Mouse (Mus musculus) liver, embryonic 14.5 days (tissue): ENCODE data around the gene Cd86. TPM values are rescaled to one million over a fixed set of nuclear protein-coding genes. Genes with fewer than 3 reads are reported as not detected.

Experiments used
- ATAC-seq: fragments of 200-750 bp; cut with Nextera tagmentation; 2 replicates; pipeline ENCODE4 v1.8.0; 2017; ENCODE audit warnings: moderate number of reproducible peaks, mild to moderate bottlenecking, moderate library complexity; ENCODE audit not compliant: insufficient read depth
- DNase-seq, 3 experiments: peaks; one replicate each; pipeline ENCODE4 v3.0.0-alpha.2; 2012 to 2013; ENCODE audit warnings: low read depth in 3 of 3, low spot score in 3 of 3
- H3K27ac ChIP-seq: fragments of 300-500 bp; sonication (generic); 2 replicates; pipeline ENCODE4 v1.5.1; 2014; ENCODE audit warnings: moderate library complexity, mild to moderate bottlenecking, control low read depth, inconsistent platforms
- H3K27me3 ChIP-seq: fragments of 300-500 bp; sonication (generic); 2 replicates; pipeline ENCODE4 v1.6.1; 2014; ENCODE audit warnings: mild to moderate bottlenecking, low read length, moderate library complexity; ENCODE audit not compliant: control insufficient read depth, insufficient read depth
- H3K36me3 ChIP-seq: fragments of 300-500 bp; sonication (generic); replicated peaks from 2 replicates; pipeline ENCODE4 v1.6.1; 2014; ENCODE audit warnings: low read depth; ENCODE audit not compliant: control insufficient read depth, insufficient read depth
- H3K4me1 ChIP-seq, 2 experiments: fragments of 200-500 bp in 1 of 2; fragments of 300-500 bp in 1 of 2; sonication (generic) in 1 of 2; replicated peaks; 2 replicates each; pipeline ENCODE4 v1.6.1; 2012 to 2014; ENCODE audit warnings: antibody characterized with exemption in 1 of 2, inconsistent platforms in 1 of 2, low read length in 1 of 2; ENCODE audit not compliant: control insufficient read depth in 2 of 2, insufficient read depth in 2 of 2
- H3K4me2 ChIP-seq: fragments of 300-500 bp; sonication (generic); 2 replicates; pipeline ENCODE4 v1.6.1; 2014; ENCODE audit warnings: low read depth, mild to moderate bottlenecking, control low read depth, moderate library complexity
- H3K4me3 ChIP-seq, 2 experiments: fragments of 200-500 bp in 1 of 2; fragments of 300-500 bp in 1 of 2; sonication (generic) in 1 of 2; 2 replicates each; pipeline ENCODE4 v1.5.1; 2012 to 2014; ENCODE audit warnings: low read depth in 2 of 2, low read length in 2 of 2, mild to moderate bottlenecking in 2 of 2, control low read depth in 1 of 2, inconsistent platforms in 1 of 2, moderate library complexity in 1 of 2; ENCODE audit not compliant: insufficient read depth in 1 of 2
- H3K9ac ChIP-seq: fragments of 300-500 bp; sonication (generic); replicated peaks from 2 replicates; pipeline ENCODE4 v1.6.1; 2014; ENCODE audit warnings: mild to moderate bottlenecking, control low read depth, moderate library complexity
- H3K9me3 ChIP-seq: fragments of 300-500 bp; sonication (generic); 2 replicates; pipeline ENCODE4 v1.6.1; 2016; ENCODE audit warnings: low read length, mixed read lengths; ENCODE audit not compliant: control insufficient read depth
- CTCF ChIP-seq: IDR thresholded peaks from 2 replicates; pipeline ENCODE4 v1.5.1; 2016; ENCODE audit warnings: antibody characterized with exemption, low read depth, control low read depth
- EP300 ChIP-seq: IDR thresholded peaks from 2 replicates; pipeline ENCODE4 v1.6.1; 2016; ENCODE audit warnings: antibody characterized with exemption, low read depth
- WGBS: fragments of 180-500 bp; shearing (Covaris S2); extraction: QIAGEN DNeasy Blood & Tissue Kit; methylation state at CpG from one replicate; pipeline ENCODE4 v1.1.7; 2014; ENCODE audit not compliant: insufficient replicate concordance; 5-methylcytosine and 5-hydroxymethylcytosine counted together
- polyA plus RNA-seq, 2 experiments: library from polyadenylated mRNA; depleted of rRNA in 1 of 2; stranded (reverse) in 1 of 2; unstranded in 1 of 2; fragments of >200 nt; fragmentation: Nextera tagmentation in 1 of 2; extraction: Ambion mirVana in 1 of 2; gene quantifications; 2 replicates each; pipeline versions ENCODE4 v1.2.1 to v1.2.3; 2012 to 2014

Cd86 gene
- polyA plus RNA-seq, 2 experiments: 4.8 to 7.7 TPM

DNA sequence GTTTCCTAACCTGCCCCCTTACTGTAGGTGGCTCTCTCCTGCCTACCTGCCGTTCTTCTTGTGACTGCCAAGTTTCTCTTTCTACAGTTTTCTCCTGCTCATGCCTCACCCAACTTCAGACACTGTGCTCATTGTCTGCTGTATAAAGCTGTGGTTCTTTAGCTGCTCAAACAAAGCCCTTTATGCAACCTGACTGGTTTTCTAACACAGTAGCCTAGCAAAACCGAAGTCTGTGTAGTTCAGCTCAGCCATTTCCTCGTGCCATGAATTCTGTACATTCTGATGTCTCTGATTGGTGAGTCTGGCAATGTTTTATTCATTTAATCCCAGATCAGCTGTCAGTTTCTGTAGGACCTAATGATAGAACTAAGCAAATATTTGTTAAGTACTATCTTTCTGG, 25.6 kb upstream of the Cd86 start:
- TF ChIP-seq CTCF (no peak), EP300 (no peak)
- Histone ChIP-seq H3K4me3 (no peak overlapping the region), H3K4me2 (no peak overlapping the region), H3K36me3 (no peaks in the 10 kb centered on the region), H3K9ac (no peak overlapping the region), H3K4me1 (no peaks in the 10 kb centered on the region), H3K27ac (no peak overlapping the region), H3K27me3 (peaks cover 13% of the 10 kb centered on the region), H3K9me3 (no peaks in the 10 kb centered on the region)
- no peak for DNase-seq
- WGBS: 49% methylated on average over 3 of the region's 3 CpGs
- no peak for ATAC-seq

DNA sequence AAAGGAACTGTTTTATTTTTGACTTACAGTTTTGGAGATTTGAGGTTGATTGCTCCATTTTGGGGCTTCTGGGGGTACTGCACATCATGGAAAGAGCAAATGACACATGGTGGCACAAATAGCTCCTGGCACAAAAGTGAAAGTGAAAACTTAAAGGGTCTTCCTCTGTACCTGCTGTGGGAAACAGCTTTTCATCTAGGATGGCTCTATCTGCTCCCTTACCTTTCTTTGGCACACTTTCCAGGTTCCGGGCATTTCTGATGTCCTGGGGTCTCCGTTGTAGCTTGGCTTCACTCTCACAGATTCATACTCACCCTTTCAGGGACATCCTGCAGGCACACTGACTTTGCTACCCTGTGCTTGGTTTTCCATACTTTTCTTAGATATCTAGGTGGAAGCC, 22.2 kb upstream of the Cd86 start:
- no peak overlapping the region for H3K4me3 ChIP-seq
- no peaks in the 10 kb centered on the region for H3K27me3 ChIP-seq
- no peak overlapping the region for H3K9ac ChIP-seq
- no peaks in the 10 kb centered on the region for H3K9me3 ChIP-seq
- TF ChIP-seq CTCF: no peak
- no peak for TF ChIP-seq EP300
- no peaks in the 10 kb centered on the region for H3K36me3 ChIP-seq
- WGBS: 74% methylated on average over 2 of the region's 2 CpGs
- H3K27ac ChIP-seq: no peak overlapping the region
- DNase-seq: no peak
- no peak for ATAC-seq
- no peaks in the 10 kb centered on the region for H3K4me1 ChIP-seq
- no peak overlapping the region for H3K4me2 ChIP-seq

DNA sequence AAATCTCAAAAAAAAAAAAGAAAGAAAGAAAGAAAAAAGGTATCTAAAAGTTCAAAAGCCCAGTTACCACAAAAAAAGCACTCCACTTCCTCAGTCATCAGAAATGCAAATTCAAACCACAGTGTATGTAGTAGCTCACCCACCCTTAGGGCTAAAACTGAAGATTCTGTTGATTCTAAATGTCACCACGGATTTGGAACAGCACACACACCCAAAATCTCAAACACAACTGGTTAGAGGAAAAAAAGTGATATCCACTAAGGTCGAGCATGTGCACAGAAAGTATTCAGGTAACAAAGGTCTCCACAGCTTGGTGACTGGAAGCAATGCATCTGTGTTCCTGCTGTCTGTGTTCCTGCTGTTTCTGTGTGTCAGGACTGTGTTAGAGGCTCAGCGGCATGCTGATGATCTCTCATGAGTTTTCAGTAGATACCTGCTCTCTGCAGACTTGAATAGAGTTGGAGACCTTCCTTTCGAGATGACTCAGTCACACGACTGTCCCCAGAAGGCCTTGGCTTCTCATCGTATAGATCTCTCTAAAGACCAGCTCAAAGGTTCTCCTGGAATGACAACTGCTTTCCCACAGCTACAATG, 18.5 kb upstream of the Cd86 start:
- TF ChIP-seq CTCF (no peak), EP300 (no peak)
- Histone ChIP-seq H3K27ac (no peak overlapping the region), H3K4me3 (no peak overlapping the region), H3K4me2 (no peak overlapping the region), H3K27me3 (no peaks in the 10 kb centered on the region), H3K9ac (no peak overlapping the region), H3K4me1 (no peaks in the 10 kb centered on the region), H3K36me3 (no peaks in the 10 kb centered on the region), H3K9me3 (no peaks in the 10 kb centered on the region)
- no peak for DNase-seq
- no peak for ATAC-seq
- WGBS: 50% methylated on average over 6 of the region's 6 CpGs

DNA sequence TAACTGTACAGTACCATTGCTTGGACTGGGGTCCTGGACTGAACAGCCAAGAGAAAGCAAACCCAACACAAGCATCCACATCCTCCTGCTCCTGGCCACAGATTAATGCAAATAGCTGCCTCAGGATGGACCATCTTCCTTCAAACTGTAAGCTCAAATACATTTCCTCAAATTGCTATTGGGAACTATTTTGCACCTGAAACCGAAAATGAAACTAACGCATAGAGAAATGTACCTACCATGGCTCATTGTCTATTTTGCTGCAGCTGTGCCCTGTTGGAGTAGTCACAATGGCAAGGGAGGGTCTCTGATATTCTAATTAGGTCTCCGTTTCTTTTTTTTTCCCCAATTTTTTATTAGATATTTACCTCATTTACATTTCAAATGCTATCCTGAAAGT, 15.9 kb upstream of the Cd86 start:
- Histone ChIP-seq H3K36me3 (no peaks in the 10 kb centered on the region), H3K4me2 (no peak overlapping the region), H3K4me3 (no peak overlapping the region), H3K4me1 (no peaks in the 10 kb centered on the region), H3K9ac (no peak overlapping the region), H3K27me3 (no peaks in the 10 kb centered on the region), H3K9me3 (no peaks in the 10 kb centered on the region), H3K27ac (no peak overlapping the region)
- no peak for DNase-seq
- WGBS: 60% methylated on average over 3 of the region's 3 CpGs
- no peak for ATAC-seq
- TF ChIP-seq CTCF (no peak), EP300 (no peak)

DNA sequence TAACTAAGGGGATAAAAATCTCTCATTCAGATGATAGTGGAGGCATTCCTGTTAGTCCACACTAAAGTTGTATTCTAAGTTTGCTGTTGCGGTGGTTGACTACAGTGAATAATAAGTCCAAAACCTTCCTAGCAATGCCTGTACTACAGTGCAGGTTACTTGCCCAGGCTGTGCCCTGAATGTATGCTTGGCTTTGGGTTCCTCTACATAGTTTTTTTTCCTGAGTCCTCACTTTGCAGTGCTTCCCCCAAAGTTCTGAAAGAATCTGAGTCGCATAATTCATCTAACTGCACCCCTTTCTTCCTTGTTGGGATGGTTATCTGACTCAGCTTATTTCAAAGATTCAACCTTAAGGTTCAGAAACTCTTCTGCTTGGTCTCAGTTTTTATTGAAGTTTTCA, 10.0 kb upstream of the Cd86 start:
- Histone ChIP-seq H3K9ac (no peak overlapping the region), H3K4me3 (no peak overlapping the region), H3K36me3 (no peaks in the 10 kb centered on the region), H3K9me3 (no peaks in the 10 kb centered on the region), H3K27me3 (no peaks in the 10 kb centered on the region), H3K27ac (no peak overlapping the region), H3K4me1 (no peaks in the 10 kb centered on the region), H3K4me2 (no peak overlapping the region)
- no peak for TF ChIP-seq EP300
- no peak for TF ChIP-seq CTCF
- DNase-seq: no peak
- 74% methylated on average over 2 of the region's 2 CpGs for WGBS
- ATAC-seq: no peak

DNA sequence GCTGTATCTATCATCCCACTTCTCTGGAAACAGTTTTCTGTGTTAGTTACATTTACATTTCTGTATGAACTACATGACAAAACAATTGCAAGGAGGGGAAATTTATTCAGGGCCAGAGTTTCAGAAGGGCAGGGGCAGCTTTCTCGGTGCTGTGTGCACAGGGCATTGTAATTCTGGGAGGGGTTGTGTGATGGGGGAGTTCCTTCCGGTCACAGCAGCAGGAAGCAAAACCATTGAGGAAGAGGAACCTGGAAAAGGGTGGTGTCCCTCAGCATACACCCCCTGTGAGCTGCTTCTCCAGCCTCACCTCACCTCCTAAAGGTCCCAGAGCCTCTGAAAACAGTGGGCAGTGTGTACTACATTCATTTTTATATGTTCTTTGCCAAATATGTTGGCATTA, 9.4 kb upstream of the Cd86 start:
- H3K9ac ChIP-seq: no peak overlapping the region
- no peak overlapping the region for H3K4me2 ChIP-seq
- no peak for TF ChIP-seq CTCF
- TF ChIP-seq EP300: no peak
- H3K27me3 ChIP-seq: no peaks in the 10 kb centered on the region
- no peaks in the 10 kb centered on the region for H3K9me3 ChIP-seq
- no peak for DNase-seq
- H3K4me1 ChIP-seq: no peaks in the 10 kb centered on the region
- H3K27ac ChIP-seq: no peak overlapping the region
- ATAC-seq: no peak
- no peaks in the 10 kb centered on the region for H3K36me3 ChIP-seq
- 22% methylated on average over 2 of the region's 2 CpGs for WGBS
- no peak overlapping the region for H3K4me3 ChIP-seq
